Mouse (Mus musculus) adrenal gland, postnatal 14 days (tissue): ENCODE data around the gene Nkd2. TPM values are rescaled to one million over a fixed set of nuclear protein-coding genes. Genes with fewer than 3 reads are reported as not detected.

ENCODE experiments used
- DNase-seq: peaks from one replicate; pipeline ENCODE4 v3.0.0; 2021; ENCODE audit warnings: mixed read lengths
- long read RNA-seq, 2 experiments: library from polyadenylated mRNA; stranded (forward); transcript quantifications; one replicate each; pipeline ENCODE4 v2.0.0; 2021
- total RNA-seq: library from RNA; stranded (reverse); gene quantifications from 2 replicates; pipeline ENCODE4 v1.2.3, GENCODE M21; 2021

Gene Nkd2
- 1.9 and 2.7 TPM in 2 replicates for total RNA-seq
- long read RNA-seq, experiment 1, full-length matches to known transcripts = 4 of 5 reads
- long read RNA-seq, experiment 1, partial matches to known transcripts = 1 of 5 reads
- long read RNA-seq, experiment 1, other reads (novel, unspliced or antisense) = 0 of 5 reads
- long read RNA-seq, experiment 2, full-length matches to known transcripts = 1 of 1 reads
- long read RNA-seq, experiment 2, partial matches to known transcripts = 0 of 1 reads
- long read RNA-seq, experiment 2, other reads (novel, unspliced or antisense) = 0 of 1 reads

DNA sequence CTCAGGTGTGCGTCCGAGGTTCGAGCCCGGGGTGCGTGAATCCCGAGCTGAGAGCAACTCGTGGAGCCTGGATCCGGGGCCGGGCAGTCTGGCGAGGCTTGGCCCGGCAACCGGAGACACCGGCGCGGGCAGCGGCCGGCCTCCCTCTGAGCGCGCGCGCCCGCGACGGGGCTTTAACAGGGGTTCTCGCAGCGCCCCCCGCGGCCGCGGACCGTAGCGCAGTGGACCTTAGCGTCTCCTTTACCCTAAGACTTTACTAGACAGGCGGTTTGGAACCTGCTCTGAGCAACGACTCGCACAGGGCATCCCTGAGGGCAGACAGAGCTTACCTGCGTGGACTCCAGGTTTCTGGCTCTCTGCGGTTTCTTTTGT lies at the start of gene Nkd2:
Nkd2 (minus strand) TSS at position 167 of the 372 bp plus-strand sequence.
- DNase-seq = peak; percentile 92

- DNase-seq = no peak
Measured at GRCm38 (mm10) chr13:73892493-73893178, 45.2 kb upstream of the Nkd2 start.

- DNase-seq = peak; percentile 21
Measured at GRCm38 (mm10) chr13:73887415-73887874, 40.0 kb upstream of the Nkd2 start.

DNA sequence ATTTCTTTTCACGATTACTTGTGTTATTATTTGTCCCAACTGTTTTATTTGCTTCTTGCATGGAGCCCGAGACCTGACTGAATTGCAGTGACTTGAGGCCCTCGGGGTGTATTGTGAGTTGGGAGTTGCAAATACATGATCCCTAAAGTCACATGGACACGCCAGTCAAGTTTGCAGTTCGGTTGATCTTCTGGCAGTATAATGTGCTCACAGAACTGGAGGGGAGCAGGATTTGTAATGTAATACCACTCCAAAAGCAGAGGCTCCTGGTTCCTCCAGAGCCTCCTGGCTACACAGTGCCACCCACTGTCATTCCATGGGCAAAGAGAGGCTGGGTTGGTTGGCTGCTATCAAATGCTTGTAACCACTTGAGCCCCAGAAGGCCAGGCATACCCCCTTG lies 39.2 kb upstream of the Nkd2 start:
- no peak for DNase-seq

DNA sequence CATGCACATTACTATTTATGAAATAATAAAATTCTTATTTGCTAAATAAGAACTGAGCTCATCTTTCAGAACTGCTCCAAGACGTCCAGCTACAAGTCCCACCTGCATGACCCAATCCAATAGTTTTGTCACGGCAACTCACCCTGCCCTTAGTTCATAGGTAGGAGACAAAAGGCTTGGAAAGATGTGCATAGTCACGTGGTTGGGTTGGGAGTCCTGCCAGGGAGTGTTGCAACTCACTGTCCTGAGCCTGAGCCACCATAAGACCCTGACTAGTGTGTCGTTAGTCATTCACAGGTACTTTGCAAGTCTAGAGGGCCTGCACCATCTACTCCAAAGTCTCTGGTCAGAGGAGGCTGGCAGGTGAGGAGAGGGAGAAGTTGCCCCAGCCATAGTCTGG lies 38.6 kb upstream of the Nkd2 start:
- DNase-seq = peak; percentile 45

DNA sequence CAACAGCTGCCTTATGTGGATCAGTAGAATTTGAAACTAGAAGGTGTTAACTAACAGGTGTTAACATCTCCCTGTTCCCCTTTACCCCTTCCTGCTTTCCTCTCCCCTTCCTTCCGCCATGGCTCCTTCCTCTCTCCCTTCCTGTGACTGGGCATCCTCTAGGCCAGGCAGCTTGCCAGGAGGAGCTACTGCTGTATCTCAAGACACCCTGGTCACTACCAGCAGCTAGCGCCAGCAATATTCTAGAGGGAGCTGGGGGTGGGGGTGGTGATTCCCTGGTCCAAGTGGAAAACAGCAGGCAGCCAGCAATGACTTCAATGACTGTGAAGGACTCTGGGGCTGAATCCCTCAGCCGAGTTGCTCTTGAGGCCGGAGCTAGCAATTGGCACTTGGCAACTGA lies 38.2 kb upstream of the Nkd2 start:
- peak; percentile 63 for DNase-seq

GRCm38 (mm10) chr13:73881347-73881746 lies 33.9 kb upstream of the Nkd2 start:
- peak; percentile 49 for DNase-seq

GRCm38 (mm10) chr13:73879824-73880223 lies 32.4 kb upstream of the Nkd2 start:
- DNase-seq = peak; percentile 76

- no peak for DNase-seq
Measured at GRCm38 (mm10) chr13:73872159-73872558, 24.7 kb upstream of the Nkd2 start.

DNA sequence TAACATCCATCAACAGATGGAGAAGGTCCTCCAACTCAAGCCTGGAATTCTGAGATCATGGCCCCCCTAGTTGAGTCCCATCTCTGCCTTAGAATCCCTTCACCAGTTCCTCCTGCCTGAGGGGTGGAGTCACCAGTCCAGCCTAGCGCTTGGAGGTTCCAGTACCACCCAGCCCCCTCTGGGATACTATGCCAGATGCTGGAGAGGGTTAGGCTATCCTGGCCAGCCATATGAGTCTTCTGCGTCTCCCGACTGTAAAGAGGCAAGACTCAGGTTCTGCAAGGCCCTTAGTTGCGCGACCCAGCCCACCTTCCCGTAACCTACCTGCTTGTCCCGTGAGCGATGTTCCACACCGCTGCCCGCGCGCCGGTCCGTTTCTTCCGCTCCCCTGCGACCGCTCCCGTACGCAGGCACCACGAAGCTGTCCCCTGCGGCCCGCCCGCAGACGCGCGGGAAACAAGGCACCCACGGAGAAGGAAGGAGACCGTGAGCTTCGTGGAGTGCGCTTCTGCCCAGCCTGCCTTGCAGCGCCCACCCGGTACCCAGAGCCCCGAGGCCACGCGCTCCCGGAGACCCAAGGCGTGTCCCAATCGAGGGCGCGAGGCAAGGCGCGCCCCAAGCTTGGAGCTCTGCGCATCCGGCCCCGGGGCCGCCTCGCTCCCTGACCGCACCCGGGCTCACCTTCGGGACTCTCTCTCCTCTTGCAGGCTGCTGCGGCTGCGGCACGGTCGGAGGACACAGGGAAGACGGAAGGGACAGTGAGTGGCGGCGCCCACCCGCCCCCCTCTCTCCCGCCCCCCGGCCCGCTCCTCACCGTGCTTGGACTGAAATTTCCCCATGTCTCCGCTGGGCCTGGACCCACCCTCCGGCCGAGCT lies 604 bp downstream of the Nkd2 start:
- DNase-seq = peak; percentile 29

GRCm38 (mm10) chr13:73842696-73843095 lies 4.7 kb downstream of the Nkd2 start:
- no peak for DNase-seq

- DNase-seq = no peak
Measured at GRCm38 (mm10) chr13:73839740-73840139, 7.7 kb downstream of the Nkd2 start.

- no peak for DNase-seq
Measured at GRCm38 (mm10) chr13:73839137-73839548, 8.3 kb downstream of the Nkd2 start.

DNA sequence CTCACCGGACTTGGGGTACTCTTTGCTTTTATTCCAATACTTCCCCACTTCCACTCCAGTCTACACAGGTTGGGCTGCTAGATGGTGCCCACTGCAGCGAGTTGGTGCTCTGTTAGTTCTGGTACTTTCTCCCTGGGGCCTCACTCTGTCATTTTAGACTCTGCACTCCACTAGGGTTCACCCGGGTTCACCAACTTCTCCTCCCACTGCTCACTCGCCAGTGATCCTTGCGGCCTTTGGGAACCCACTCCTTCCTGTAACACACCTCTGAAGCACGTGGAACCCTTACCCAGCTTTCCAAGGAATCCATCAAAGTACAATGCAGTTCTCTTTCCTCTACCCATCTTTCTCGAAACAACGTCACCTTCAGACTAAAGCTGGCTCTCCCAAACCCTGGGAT lies 9.7 kb downstream of the Nkd2 start:
- no peak for DNase-seq

GRCm38 (mm10) chr13:73836491-73836890 lies 10.9 kb downstream of the Nkd2 start:
- DNase-seq = peak; percentile 47

DNA sequence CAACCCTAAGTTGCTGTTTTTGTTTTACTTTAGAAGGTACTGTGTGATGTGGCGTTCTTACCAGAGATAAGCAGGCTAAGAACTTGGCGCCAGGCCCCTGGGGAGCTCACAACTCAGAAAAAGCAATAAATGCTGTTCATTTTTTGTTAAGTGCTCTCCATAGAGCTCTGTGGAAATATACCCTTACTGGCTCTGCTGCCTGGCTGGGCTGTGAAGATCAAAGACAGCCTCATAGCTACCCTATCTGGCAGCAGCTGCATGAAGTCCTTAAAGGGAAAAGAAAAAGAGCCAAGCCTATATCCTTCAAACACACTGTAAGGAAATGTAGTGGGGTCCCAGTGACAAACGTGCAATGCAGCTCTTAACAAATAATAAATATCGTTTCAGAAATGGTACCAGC lies 11.6 kb downstream of the Nkd2 start:
- no peak for DNase-seq

- no peak for DNase-seq
Measured at GRCm38 (mm10) chr13:73833809-73834208, 13.6 kb downstream of the Nkd2 start.

- peak; percentile 80 for DNase-seq
Measured at GRCm38 (mm10) chr13:73831486-73831885, 15.9 kb downstream of the Nkd2 start.

DNA sequence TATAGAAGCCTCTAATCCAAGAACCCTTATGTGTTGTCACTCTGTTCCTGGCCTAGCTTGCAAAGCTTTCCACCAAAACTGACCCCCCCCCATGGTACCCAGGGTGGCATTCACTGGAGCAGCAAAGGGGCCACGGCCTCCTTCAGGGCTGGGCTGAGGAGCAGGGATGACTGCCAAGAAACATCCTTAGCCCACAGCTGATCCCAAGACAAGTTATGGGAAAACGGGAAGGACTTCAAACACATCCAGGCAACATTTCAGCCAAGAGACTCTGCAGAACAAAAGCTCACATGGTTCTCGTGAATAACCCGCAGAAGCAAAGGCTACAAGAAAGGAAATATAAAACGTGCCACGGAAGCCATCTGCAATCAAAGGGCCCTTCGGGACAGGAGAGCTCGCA lies 20.2 kb downstream of the Nkd2 start:
- DNase-seq = no peak

DNA sequence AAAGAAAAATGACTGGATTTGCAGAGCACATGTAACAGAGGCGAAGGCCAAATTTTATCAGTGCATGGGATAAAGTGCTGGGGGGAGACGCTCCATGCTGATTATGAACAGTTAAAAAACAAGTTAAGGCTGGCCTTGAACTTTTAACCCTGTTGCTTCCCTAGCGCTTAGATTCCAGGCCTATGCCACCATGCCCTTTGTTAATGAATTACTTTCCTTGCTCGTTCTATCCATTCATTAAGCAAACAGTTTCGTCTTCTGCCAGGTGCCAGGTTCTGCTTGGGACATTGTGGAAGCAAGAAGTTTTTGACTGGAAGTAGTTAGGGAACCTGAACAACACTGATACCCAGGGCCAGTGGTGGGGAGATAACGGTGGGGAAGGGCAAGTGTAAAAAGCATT lies 23.7 kb downstream of the Nkd2 start:
- DNase-seq = no peak

DNA sequence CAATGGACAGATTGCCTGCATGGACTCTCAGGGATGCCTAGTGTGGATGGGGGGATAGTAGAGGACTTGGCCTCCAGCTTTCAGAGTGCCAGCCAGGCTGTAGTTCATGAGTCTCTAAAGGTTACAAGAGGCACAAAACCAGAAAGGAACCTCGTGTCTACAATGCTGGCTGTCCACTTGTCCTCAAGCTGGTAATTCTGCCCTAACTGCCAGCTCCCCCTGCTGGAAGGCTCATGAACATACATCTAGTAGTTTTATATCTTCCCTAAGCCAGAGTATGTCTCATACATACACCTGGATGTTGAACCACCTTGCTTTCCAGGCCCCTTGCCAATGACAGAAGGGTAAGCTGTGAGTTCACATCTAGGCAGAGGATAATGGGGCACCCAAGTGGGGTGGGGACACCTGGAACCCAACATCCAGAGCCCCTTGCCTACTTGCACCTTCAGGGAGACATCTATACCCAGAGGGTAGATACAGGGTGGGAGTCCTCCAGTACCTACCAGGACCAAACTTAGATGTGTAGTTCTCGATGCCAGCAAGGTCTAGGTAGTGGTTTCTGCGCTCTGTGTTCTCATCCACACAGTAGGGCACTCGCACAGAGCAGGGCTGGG lies 25.1 kb downstream of the Nkd2 start:
- DNase-seq = peak; percentile 86

DNA sequence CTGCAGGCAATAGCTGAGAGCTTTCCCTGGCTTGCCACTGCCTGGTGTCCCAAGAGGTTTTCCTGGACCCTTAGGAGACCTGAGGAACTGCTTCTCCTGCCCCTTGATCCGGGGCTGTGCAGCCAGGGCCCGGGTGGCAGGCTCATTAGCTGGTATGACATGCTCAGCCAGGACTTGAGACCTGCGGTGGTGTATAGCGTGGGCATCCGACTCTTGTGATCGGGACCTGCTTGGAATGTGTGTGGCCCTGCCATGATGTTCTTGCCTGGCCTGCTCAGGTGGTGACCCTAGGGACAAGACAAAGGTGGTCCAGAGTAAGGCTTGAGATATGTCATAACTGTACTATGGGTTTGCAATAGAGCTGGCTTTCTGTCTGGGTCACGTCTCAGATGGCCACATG lies 26.2 kb downstream of the Nkd2 start:
- no peak for DNase-seq

- DNase-seq = no peak
Measured at GRCm38 (mm10) chr13:73818921-73819320, 28.5 kb downstream of the Nkd2 start.
